Mouse (Mus musculus): ENCODE measurements around the gene Map2. TPM values are rescaled to one million over a fixed set of nuclear protein-coding genes. Genes with fewer than 3 reads are reported as not detected.

Gene Map2
- polyA plus RNA-seq, 1 experiment from 2014 or later, result 417 TPM

DNA sequence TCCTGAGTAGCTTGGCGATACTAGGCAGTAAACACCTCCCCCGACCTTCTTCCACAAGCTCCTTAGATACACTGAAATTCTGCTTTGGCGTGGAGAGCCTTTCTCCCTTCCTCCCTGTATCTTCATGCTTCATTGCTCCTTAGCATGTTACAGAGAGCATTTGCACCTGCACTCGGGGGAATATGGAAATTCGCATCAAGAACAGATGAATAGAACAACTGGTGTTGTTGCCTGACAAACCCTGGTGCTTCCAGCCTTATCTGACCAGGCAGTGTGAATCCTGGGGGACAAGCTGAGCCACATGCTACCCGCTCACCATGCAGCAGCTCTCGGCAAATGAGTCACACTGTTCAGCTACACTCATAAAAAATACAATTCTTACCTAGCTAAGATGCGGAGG is 213.5 kb downstream of the Map2 start:
- Histone ChIP-seq H3K4me2 (replicated peaks) (peak overlapping the region; percentile 48), H3K9me3 (ENCODE audit: control insufficient read depth, low read length) (no peaks in the 10 kb centered on the region), H3K36me3 (replicated peaks; ENCODE audit: control insufficient read depth, insufficient read depth) (no peaks in the 10 kb centered on the region; the same call in 1 of the 2 replicates), H3K4me1 (replicated peaks; ENCODE audit: control insufficient read depth, insufficient read depth, low read length) (peaks cover 60% of the 10 kb centered on the region), H3K9ac (peak overlapping the region; percentile 37), H3K4me3 (replicated peaks; ENCODE audit: low read length) (peak overlapping the region; percentile 15), H3K27ac (peak overlapping the region; percentile 74), H3K27me3 (ENCODE audit: control insufficient read depth, insufficient read depth, low read length) (no peaks in the 10 kb centered on the region)
- WGBS, result 16% methylated on average over 8 of the region's 8 CpGs
- ATAC-seq (ENCODE audit: low FRiP score), result peak; percentile 41
- DNase-seq (ENCODE audit: low spot score), result peak; percentile 51

DNA sequence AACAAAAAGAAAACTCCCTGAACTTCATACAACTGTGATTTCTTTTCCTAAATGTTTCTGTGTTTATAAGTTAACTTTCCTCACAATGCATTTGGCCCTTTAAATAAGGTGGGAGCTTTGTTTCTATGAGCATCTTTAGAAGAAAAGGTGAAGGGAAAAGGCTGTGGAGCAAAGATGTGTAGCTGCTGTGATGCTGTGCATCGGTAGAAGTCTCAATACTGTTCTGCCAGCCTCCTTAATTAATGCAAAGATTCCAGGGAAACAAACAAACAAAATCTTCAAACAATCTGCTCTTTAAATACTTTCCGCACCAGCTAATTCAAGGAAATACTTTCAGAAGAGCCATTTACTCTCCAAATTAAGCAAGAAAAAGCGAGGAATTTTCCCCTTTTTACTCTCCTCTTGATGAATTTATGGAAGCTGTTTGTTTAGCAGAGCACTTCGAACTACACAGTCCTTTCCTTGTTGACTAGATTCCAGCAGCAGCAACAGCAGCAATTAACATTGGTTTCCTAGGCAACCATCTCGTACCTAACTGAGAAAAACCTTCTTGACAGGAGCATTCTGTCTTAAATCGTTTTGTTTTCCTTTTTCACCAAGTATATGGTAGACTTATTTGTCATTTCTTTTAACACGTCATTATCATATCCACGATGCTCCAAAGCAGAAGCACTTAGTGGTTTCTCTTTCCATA is 220.0 kb downstream of the Map2 start:
- H3K9ac ChIP-seq, result 0 out of 2 replicates have a peak overlapping the region, but pooled peaks have one; percentile 6
- no peaks in the 10 kb centered on the region for H3K27me3 ChIP-seq (ENCODE audit: control insufficient read depth, insufficient read depth, low read length)
- DNase-seq (ENCODE audit: low spot score) (peak; percentile 65), ATAC-seq (ENCODE audit: low FRiP score) (no peak)
- H3K4me2 ChIP-seq (replicated peaks), result peak overlapping the region; percentile 13
- peaks cover 28% of the 10 kb centered on the region for H3K4me1 ChIP-seq (replicated peaks; ENCODE audit: control insufficient read depth, insufficient read depth, low read length)
- H3K27ac ChIP-seq, result peak overlapping the region; percentile 38
- H3K9me3 ChIP-seq (ENCODE audit: control insufficient read depth, low read length), result no peaks in the 10 kb centered on the region
- H3K36me3 ChIP-seq (replicated peaks; ENCODE audit: control insufficient read depth, insufficient read depth), result peaks cover 8% of the 10 kb centered on the region; the same call in 1 of the 2 replicates
- no peak overlapping the region for H3K4me3 ChIP-seq (replicated peaks; ENCODE audit: low read length)
- WGBS, result 32% methylated on average over 8 of the region's 8 CpGs

DNA sequence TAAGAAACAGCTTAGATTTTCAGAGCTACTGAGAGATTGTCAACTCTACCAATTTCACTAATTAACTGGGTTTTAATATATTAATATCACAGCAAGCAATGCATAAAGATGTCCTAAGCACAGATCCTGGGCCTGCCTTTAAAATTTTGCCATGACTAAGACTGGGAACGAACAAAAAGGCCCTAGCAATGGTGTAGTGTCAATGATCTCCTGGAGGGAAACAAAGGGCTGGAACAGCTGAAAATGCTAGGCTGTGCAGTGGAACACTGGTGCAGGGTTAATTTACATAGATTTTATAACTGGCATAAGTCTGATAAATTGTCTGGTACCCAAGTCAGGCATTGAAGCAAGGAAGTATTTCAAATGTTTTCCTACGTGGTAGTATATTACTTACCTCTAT is 220.8 kb downstream of the Map2 start:
- Histone ChIP-seq H3K4me2 (replicated peaks) (0 out of 2 replicates have a peak overlapping the region, but pooled peaks have one; percentile 13), H3K9ac (no peak overlapping the region), H3K4me3 (replicated peaks; ENCODE audit: low read length) (no peak overlapping the region), H3K4me1 (replicated peaks; ENCODE audit: control insufficient read depth, insufficient read depth, low read length) (peaks cover 22% of the 10 kb centered on the region), H3K9me3 (ENCODE audit: control insufficient read depth, low read length) (no peaks in the 10 kb centered on the region), H3K27ac (peak overlapping the region; percentile 38), H3K36me3 (replicated peaks; ENCODE audit: control insufficient read depth, insufficient read depth) (peaks cover 13% of the 10 kb centered on the region), H3K27me3 (ENCODE audit: control insufficient read depth, insufficient read depth, low read length) (no peaks in the 10 kb centered on the region)
- WGBS, result 34% methylated on average over 2 of the region's 2 CpGs
- ATAC-seq (ENCODE audit: low FRiP score) (no peak), DNase-seq (ENCODE audit: low spot score) (no peak)

DNA sequence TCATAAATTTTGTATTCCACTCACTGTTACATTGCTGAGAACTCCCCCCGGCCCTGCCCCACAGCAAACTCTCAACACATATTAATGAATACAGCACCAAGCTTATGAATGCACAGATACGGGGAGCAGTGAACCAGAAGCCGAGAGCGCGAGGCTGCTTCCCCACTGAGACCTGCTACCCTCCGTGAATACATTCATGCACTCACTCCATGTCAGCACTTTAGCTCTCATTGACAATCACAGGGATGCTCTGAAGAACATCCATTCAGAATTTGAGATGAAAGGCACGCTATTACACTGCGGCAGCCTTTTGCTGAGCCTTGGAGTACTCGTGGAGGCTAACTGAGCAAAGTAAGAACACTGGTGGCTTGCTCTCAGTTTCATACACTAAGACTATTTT is 226.8 kb downstream of the Map2 start:
- H3K4me2 ChIP-seq (replicated peaks), result no peak overlapping the region
- H3K36me3 ChIP-seq (replicated peaks; ENCODE audit: control insufficient read depth, insufficient read depth), result peaks cover 67% of the 10 kb centered on the region
- no peak overlapping the region for H3K9ac ChIP-seq
- H3K9me3 ChIP-seq (ENCODE audit: control insufficient read depth, low read length), result no peaks in the 10 kb centered on the region
- ATAC-seq (ENCODE audit: low FRiP score), result no peak
- WGBS, result 25% methylated on average over 9 of the region's 9 CpGs
- 0 out of 2 replicates have a peak, but pooled peaks cover under 1% of the 10 kb centered on the region for H3K4me1 ChIP-seq (replicated peaks; ENCODE audit: control insufficient read depth, insufficient read depth, low read length)
- no peak for DNase-seq (ENCODE audit: low spot score)
- 0 out of 2 replicates have a peak overlapping the region, but pooled peaks have one; percentile 3 for H3K27ac ChIP-seq
- no peak overlapping the region for H3K4me3 ChIP-seq (replicated peaks; ENCODE audit: low read length)
- no peaks in the 10 kb centered on the region for H3K27me3 ChIP-seq (ENCODE audit: control insufficient read depth, insufficient read depth, low read length)

- Histone ChIP-seq H3K36me3 (replicated peaks; ENCODE audit: control insufficient read depth, insufficient read depth) (peaks cover 91% of the 10 kb centered on the region), H3K9ac (no peak overlapping the region), H3K4me3 (replicated peaks; ENCODE audit: low read length) (no peak overlapping the region), H3K9me3 (ENCODE audit: control insufficient read depth, low read length) (no peaks in the 10 kb centered on the region), H3K27me3 (ENCODE audit: control insufficient read depth, insufficient read depth, low read length) (no peaks in the 10 kb centered on the region), H3K4me1 (replicated peaks; ENCODE audit: control insufficient read depth, insufficient read depth, low read length) (no peaks in the 10 kb centered on the region), H3K27ac (no peak overlapping the region; the same call in 1 of the 2 replicates), H3K4me2 (replicated peaks) (no peak overlapping the region)
- peak; percentile 75; the same call in 1 of the 2 replicates for ATAC-seq (ENCODE audit: low FRiP score)
- WGBS, result 48% methylated on average over 13 of the region's 13 CpGs
- DNase-seq (ENCODE audit: low spot score), result no peak
These were observed 232.3 kb downstream of the Map2 start for GRCm38 (mm10) chr1:66407270-66407967.

- no peak for DNase-seq (ENCODE audit: low spot score)
- Histone ChIP-seq H3K4me3 (replicated peaks; ENCODE audit: low read length) (no peak overlapping the region), H3K9me3 (ENCODE audit: control insufficient read depth, low read length) (no peaks in the 10 kb centered on the region), H3K36me3 (replicated peaks; ENCODE audit: control insufficient read depth, insufficient read depth) (peaks cover 83% of the 10 kb centered on the region), H3K27ac (no peak overlapping the region), H3K4me1 (replicated peaks; ENCODE audit: control insufficient read depth, insufficient read depth, low read length) (no peaks in the 10 kb centered on the region), H3K27me3 (ENCODE audit: control insufficient read depth, insufficient read depth, low read length) (no peaks in the 10 kb centered on the region), H3K4me2 (replicated peaks) (no peak overlapping the region), H3K9ac (no peak overlapping the region)
- no peak for ATAC-seq (ENCODE audit: low FRiP score)
These were observed 243.3 kb downstream of the Map2 start for GRCm38 (mm10) chr1:66418360-66418759.

DNA sequence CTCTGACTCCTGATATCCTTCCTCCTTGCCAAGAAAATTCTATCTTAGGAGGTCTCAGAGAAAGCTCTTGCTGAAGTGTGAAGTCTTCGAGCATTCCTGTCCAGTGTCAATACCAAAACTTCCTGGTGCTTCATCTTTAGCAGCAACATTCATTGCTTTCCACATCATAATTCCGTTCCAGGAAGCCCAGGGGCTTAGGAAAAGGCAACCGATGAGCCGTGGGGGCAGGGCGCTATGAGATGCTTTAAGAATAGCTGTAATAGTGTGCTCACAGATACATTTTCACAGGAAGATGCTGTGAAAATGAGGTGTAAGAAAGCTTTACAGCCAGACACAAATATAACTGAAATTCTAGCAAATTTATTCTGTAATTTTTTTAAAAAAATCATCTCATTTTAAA is 251.0 kb downstream of the Map2 start:
- WGBS, result 88% methylated on average over 5 of the region's 5 CpGs
- Histone ChIP-seq H3K27ac (no peak overlapping the region), H3K36me3 (replicated peaks; ENCODE audit: control insufficient read depth, insufficient read depth) (peaks cover 88% of the 10 kb centered on the region), H3K4me3 (replicated peaks; ENCODE audit: low read length) (no peak overlapping the region), H3K27me3 (ENCODE audit: control insufficient read depth, insufficient read depth, low read length) (no peaks in the 10 kb centered on the region), H3K4me2 (replicated peaks) (no peak overlapping the region), H3K9ac (no peak overlapping the region), H3K4me1 (replicated peaks; ENCODE audit: control insufficient read depth, insufficient read depth, low read length) (no peaks in the 10 kb centered on the region), H3K9me3 (ENCODE audit: control insufficient read depth, low read length) (no peaks in the 10 kb centered on the region)
- ATAC-seq (ENCODE audit: low FRiP score), result no peak
- DNase-seq (ENCODE audit: low spot score), result no peak

DNA sequence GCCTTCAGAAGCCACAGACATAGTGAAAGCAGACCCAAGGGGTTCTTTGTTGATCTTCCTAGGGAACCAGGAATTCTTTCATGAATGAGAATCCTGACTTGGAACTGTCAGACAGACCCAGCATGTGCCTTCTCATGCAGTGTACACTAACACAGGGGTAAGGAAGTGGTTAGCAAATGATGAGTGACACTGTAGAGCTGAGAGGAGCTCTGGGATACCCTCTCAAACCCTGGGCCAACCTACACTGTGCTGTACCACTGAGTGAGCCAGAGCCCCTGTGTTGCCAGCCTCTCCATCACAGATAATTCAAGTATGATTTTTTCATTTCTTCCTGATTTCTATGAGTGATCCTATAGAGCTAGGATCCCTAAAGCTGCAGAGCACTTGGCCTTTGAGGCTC is 255.9 kb downstream of the Map2 start:
- H3K4me3 ChIP-seq (replicated peaks; ENCODE audit: low read length), result no peak overlapping the region
- H3K4me2 ChIP-seq (replicated peaks), result no peak overlapping the region
- H3K9me3 ChIP-seq (ENCODE audit: control insufficient read depth, low read length), result no peaks in the 10 kb centered on the region
- H3K9ac ChIP-seq, result no peak overlapping the region
- H3K36me3 ChIP-seq (replicated peaks; ENCODE audit: control insufficient read depth, insufficient read depth), result peaks cover 81% of the 10 kb centered on the region
- ATAC-seq (ENCODE audit: low FRiP score) (no peak; the same call in 1 of the 2 replicates), DNase-seq (ENCODE audit: low spot score) (no peak)
- H3K27ac ChIP-seq, result no peak overlapping the region
- H3K27me3 ChIP-seq (ENCODE audit: control insufficient read depth, insufficient read depth, low read length), result no peaks in the 10 kb centered on the region
- no peaks in the 10 kb centered on the region for H3K4me1 ChIP-seq (replicated peaks; ENCODE audit: control insufficient read depth, insufficient read depth, low read length)

DNA sequence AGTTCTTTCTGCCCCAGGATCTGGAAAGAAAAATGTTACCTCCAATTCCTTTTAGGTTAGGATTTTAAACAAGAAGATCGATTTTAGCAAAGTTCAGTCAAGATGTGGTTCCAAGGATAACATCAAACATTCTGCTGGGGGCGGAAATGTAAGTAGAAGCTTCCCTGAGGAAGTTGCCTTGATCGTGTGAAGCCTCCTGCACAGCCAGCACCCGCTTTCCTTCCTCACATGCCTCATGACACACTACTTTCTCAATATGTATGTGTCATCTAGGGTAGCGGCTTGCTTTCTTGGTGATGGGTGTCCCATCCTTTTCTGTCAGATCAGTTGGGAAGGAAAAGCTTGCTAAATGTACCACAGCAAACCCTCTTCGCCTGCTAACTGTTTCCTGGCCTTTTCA is 256.4 kb downstream of the Map2 start:
- Histone ChIP-seq H3K4me2 (replicated peaks) (no peak overlapping the region), H3K9ac (no peak overlapping the region), H3K27ac (no peak overlapping the region), H3K36me3 (replicated peaks; ENCODE audit: control insufficient read depth, insufficient read depth) (peaks cover 81% of the 10 kb centered on the region), H3K27me3 (ENCODE audit: control insufficient read depth, insufficient read depth, low read length) (no peaks in the 10 kb centered on the region), H3K4me1 (replicated peaks; ENCODE audit: control insufficient read depth, insufficient read depth, low read length) (no peaks in the 10 kb centered on the region), H3K4me3 (replicated peaks; ENCODE audit: low read length) (no peak overlapping the region), H3K9me3 (ENCODE audit: control insufficient read depth, low read length) (no peaks in the 10 kb centered on the region)
- ATAC-seq (ENCODE audit: low FRiP score), result no peak
- no peak for DNase-seq (ENCODE audit: low spot score)
- WGBS, result 91% methylated on average over 6 of the region's 6 CpGs
